Mouse (Mus musculus) cerebellum, adult 2 months (tissue): ENCODE measurements at regions not wholly inside any gene's neighbourhood (a gene's known extent, or its start where the extent isn't known, plus 50 kb on each side); places are given as distances from the start of the nearest gene placed in this dataset.

Experiments used
- CTCF ChIP-seq: fragments of 200-500 bp; IDR thresholded peaks from 2 replicates; pipeline ENCODE4 v1.5.1; 2011; ENCODE audit warnings: low read depth, mild to moderate bottlenecking, control low read depth, low read length, moderate library complexity, borderline replicate concordance; ENCODE audit not compliant: insufficient read depth
- POLR2A ChIP-seq: fragments of 200-500 bp; IDR thresholded peaks from 2 replicates; pipeline ENCODE4 v1.6.1; 2011; ENCODE audit warnings: low read length, control low read depth, borderline replicate concordance; ENCODE audit not compliant: insufficient read depth

DNA sequence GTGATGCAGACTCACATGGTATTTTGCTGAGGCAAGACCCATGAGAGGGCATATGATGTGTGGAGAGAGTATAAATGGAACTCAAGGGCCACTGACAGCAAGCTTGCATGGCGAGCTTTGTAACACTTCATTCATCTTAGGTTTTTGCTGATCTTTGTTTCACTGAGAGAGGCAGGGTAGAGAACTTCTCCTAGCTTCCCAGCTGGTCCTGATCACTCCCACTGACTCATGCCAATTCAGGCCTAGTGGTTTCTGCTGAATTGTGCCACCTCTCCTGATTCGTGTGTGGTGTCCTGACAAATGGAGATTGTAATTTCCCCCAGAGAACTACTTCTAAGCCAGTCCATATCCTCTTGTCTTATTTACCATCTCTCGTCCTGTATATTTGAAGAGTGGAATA, 419.5 kb downstream of the Hdgfl1 start:
- TF ChIP-seq CTCF (no peak), POLR2A (no peak)
